Mouse (Mus musculus) heart, adult 2 months (tissue): Measurements from ENCODE around the gene Rap1gap2. TPM values are rescaled to one million over a fixed set of nuclear protein-coding genes. Genes with fewer than 3 reads are reported as not detected.

Source experiments
- DNase-seq, 2 experiments: peaks; one replicate each; pipeline ENCODE4 v3.0.0; 2021
- H3K27ac ChIP-seq: fragments of 200-600 bp; 2 replicates; pipeline ENCODE4 v1.8.1; 2022
- H3K27me3 ChIP-seq: fragments of 200-500 bp; 2 replicates; pipeline ENCODE4 v1.6.1; 2012; ENCODE audit warnings: mild to moderate bottlenecking, low read length, inconsistent platforms, mixed read lengths; ENCODE audit not compliant: control insufficient read depth, insufficient read depth
- H3K36me3 ChIP-seq: fragments of 200-500 bp; 2 replicates; pipeline ENCODE4 v1.6.1; 2012; ENCODE audit warnings: low read length, inconsistent platforms; ENCODE audit not compliant: control insufficient read depth, insufficient read depth
- H3K4me1 ChIP-seq: fragments of 200-500 bp; 2 replicates; pipeline ENCODE4 v1.6.1; 2011; ENCODE audit warnings: low read length; ENCODE audit not compliant: control insufficient read depth, insufficient read depth
- H3K4me3 ChIP-seq: fragments of 200-600 bp; 2 replicates; pipeline ENCODE4 v1.8.1; 2022
- H3K79me2 ChIP-seq: fragments of 200-500 bp; replicated peaks from 2 replicates; pipeline ENCODE4 v1.6.1; 2012; ENCODE audit warnings: mild to moderate bottlenecking, inconsistent platforms, low read length, moderate library complexity, mixed read lengths; ENCODE audit not compliant: control insufficient read depth, insufficient read depth
- H3K9ac ChIP-seq: fragments of 200-500 bp; 2 replicates; pipeline ENCODE4 v1.6.1; 2012; ENCODE audit warnings: low read depth, mild to moderate bottlenecking, control low read depth, inconsistent platforms, low read length, mixed read lengths
- CTCF ChIP-seq: fragments of 200-600 bp; IDR thresholded peaks from 2 replicates; pipeline ENCODE4 v1.8.1; 2022; ENCODE audit warnings: antibody characterized with exemption, mild to moderate bottlenecking, moderate library complexity
- EP300 ChIP-seq: fragments of 200-500 bp; IDR thresholded peaks from 2 replicates; pipeline ENCODE4 v1.6.1; 2011; ENCODE audit warnings: low read depth, low read length, control low read depth; ENCODE audit not compliant: insufficient read depth
- POLR2A ChIP-seq: fragments of 200-500 bp; IDR thresholded peaks from 2 replicates; pipeline ENCODE4 v1.6.1; 2011; ENCODE audit warnings: mild to moderate bottlenecking, low read depth, low read length, control low read depth; ENCODE audit not compliant: insufficient read depth
- WGBS: fragments of 180-500 bp; shearing (Covaris S2); methylation state at CpG from one replicate; pipeline ENCODE4 v1.1.7; 2018; 5-methylcytosine and 5-hydroxymethylcytosine counted together
- intact Hi-C: fragments of 180-260 bp; cut with DNase I; formaldehyde crosslinking; loops from one replicate; pipeline ENCODE4 v1.15.1; 2025
- polyA plus RNA-seq: library from polyadenylated mRNA; depleted of rRNA; stranded (reverse); fragments of >200 nt; gene quantifications from 2 replicates; pipeline ENCODE4 v1.2.3, GENCODE M21; 2012
- total RNA-seq, 2 experiments: library from RNA; stranded (reverse); gene quantifications; 2 replicates each; pipeline ENCODE4 v1.2.3; 2021

The Rap1gap2 gene
- total and polyA plus RNA-seq, 3 experiments = 43.9 to 88.9 (median 82.7) TPM

DNA sequence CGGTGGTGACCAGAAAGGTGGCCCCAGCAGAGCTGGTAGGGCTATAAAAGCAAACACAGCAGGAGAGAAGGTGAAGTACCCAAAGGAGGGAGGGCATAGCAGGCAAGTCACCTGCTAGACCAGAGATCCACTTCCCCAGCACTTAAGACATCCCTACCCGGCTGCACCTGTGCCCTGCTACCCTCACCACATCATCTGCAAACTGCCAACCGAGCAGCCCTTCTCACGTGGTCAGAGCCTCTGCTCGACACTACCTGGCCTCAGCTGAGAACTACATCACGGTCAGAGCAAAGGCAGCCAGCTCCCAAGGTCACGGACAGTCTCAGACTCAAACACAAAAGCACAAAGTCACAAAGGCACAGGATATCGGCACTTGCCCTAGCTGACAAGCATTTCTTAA lies 116.8 kb downstream of the Rap1gap2 start:
- intact Hi-C loops = no loop called here
- Histone ChIP-seq H3K27me3 (no peaks in the 10 kb centered on the region), H3K9ac (no peak overlapping the region), H3K36me3 (no peaks in the 10 kb centered on the region), H3K4me3 (no peak overlapping the region), H3K27ac (peak overlapping the region; percentile 12), H3K79me2 (no peaks in the 10 kb centered on the region), H3K4me1 (peaks cover 8% of the 10 kb centered on the region)
- TF ChIP-seq CTCF (no peak), POLR2A (no peak), EP300 (no peak)
- WGBS = 25% methylated on average over 8 of the region's 8 CpGs
- DNase-seq = peak in 1 of 2 experiments; percentile 30

DNA sequence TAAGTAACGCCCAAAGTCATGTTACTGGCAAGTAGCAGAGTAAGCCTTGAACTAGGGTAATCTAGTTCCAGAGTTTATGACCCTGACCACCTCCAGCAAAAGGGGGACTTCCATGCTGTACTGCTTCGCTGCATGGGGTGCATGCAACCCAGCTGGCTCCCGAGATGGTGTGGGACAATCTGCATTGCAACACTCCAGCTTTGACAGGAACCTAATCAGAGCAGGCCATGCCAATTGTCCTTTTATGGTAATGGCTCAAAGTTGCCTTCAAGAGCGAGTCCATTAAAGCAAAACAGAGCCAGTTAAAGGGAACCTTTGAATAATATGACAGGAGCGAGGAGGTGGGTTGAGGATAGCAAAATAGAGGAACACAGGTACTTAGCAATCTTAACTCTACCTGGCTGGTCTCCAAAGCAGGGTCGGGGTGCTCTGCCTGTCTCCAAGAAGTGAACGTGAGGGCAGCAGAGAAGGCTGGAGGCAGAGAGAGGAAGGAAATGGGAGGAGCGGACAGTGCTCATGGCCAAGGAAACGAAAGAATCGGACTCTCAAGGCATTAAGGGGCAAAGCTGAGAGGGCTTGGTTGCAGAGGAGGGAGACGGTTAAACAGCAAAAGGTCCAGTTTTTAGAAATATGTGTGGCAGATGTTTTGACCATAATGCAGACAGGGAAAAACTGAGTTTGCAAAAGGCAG lies 117.4 kb downstream of the Rap1gap2 start:
- no peaks in the 10 kb centered on the region for H3K79me2 ChIP-seq
- H3K4me3 ChIP-seq = no peak overlapping the region
- H3K9ac ChIP-seq = peak overlapping the region; percentile 19; the same call in 1 of the 2 replicates
- 0 out of 2 replicates have a peak, but pooled peaks have one; percentile 45 for TF ChIP-seq EP300
- no peak for TF ChIP-seq POLR2A
- TF ChIP-seq CTCF = no peak
- no peaks in the 10 kb centered on the region for H3K36me3 ChIP-seq
- no peaks in the 10 kb centered on the region for H3K27me3 ChIP-seq
- H3K4me1 ChIP-seq = peaks cover 8% of the 10 kb centered on the region
- WGBS = 28% methylated on average over 11 of the region's 11 CpGs
- intact Hi-C loops = no loop called here
- H3K27ac ChIP-seq = peak overlapping the region; percentile 12
- peak in 1 of 2 experiments; percentile 40 for DNase-seq

- intact Hi-C loops = no loop called here
- 90% methylated on average over 4 of the region's 4 CpGs for WGBS
- no peak overlapping the region for H3K4me3 ChIP-seq
- no peaks in the 10 kb centered on the region for H3K36me3 ChIP-seq
- H3K4me1 ChIP-seq = peaks cover 11% of the 10 kb centered on the region
- TF ChIP-seq CTCF (no peak), POLR2A (no peak), EP300 (no peak)
- H3K27me3 ChIP-seq = no peaks in the 10 kb centered on the region
- no peak overlapping the region for H3K9ac ChIP-seq
- no peaks in the 10 kb centered on the region; the same call in none of the 2 replicates for H3K79me2 ChIP-seq
- DNase-seq = no peak
- H3K27ac ChIP-seq = no peak overlapping the region
Observed at GRCm38 (mm10) chr11:74491130-74491529, 119.6 kb downstream of the Rap1gap2 start.

DNA sequence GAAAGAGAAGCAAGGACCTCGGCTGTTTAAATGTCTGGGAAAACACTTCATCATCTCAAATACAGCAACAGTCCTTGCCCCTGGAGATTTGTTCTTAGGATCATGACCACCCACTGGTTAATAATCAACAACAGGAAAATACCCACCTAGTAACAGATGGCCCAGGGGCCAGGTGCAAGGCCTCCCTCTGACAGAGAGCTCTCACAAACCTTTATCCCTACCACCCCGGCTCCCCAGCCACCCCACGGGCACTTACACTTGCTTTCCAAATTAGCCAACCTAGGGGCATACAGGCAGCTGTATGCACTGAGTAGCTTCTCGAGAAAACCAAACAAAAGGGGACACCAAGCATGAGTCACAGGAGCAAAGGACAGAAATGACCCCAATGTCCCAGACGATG lies 121.5 kb downstream of the Rap1gap2 start:
- Histone ChIP-seq H3K79me2 (no peaks in the 10 kb centered on the region; the same call in none of the 2 replicates), H3K27ac (no peak overlapping the region), H3K36me3 (no peaks in the 10 kb centered on the region), H3K4me3 (no peak overlapping the region), H3K9ac (no peak overlapping the region), H3K4me1 (peaks cover 14% of the 10 kb centered on the region), H3K27me3 (no peaks in the 10 kb centered on the region)
- intact Hi-C loops = no loop called here
- WGBS = 79% methylated on average over 5 of the region's 5 CpGs
- TF ChIP-seq POLR2A (no peak), EP300 (no peak), CTCF (no peak)
- no peak for DNase-seq

GRCm38 (mm10) chr11:74487952-74488351 lies 122.8 kb downstream of the Rap1gap2 start:
- H3K79me2 ChIP-seq = no peaks in the 10 kb centered on the region; the same call in none of the 2 replicates
- H3K27me3 ChIP-seq = no peaks in the 10 kb centered on the region
- no peaks in the 10 kb centered on the region for H3K36me3 ChIP-seq
- peaks cover 7% of the 10 kb centered on the region for H3K4me1 ChIP-seq
- WGBS = 39% methylated on average over 3 of the region's 3 CpGs
- TF ChIP-seq POLR2A = no peak
- no peak for TF ChIP-seq CTCF
- no peak for TF ChIP-seq EP300
- no peak overlapping the region for H3K9ac ChIP-seq
- no peak overlapping the region for H3K4me3 ChIP-seq
- intact Hi-C loops = no loop called here
- no peak overlapping the region for H3K27ac ChIP-seq
- DNase-seq = no peak

- intact Hi-C loops = no loop called here
- 73% methylated on average over 7 of the region's 7 CpGs for WGBS
- Histone ChIP-seq H3K79me2 (no peaks in the 10 kb centered on the region; the same call in none of the 2 replicates), H3K9ac (no peak overlapping the region), H3K36me3 (no peaks in the 10 kb centered on the region), H3K27ac (no peak overlapping the region), H3K4me1 (peaks cover 6% of the 10 kb centered on the region), H3K4me3 (no peak overlapping the region), H3K27me3 (no peaks in the 10 kb centered on the region)
- TF ChIP-seq POLR2A (no peak), CTCF (no peak), EP300 (no peak)
- peak in 1 of 2 experiments; percentile 48 for DNase-seq
Observed at GRCm38 (mm10) chr11:74485435-74486217, 125.1 kb downstream of the Rap1gap2 start.
